ENCODE assay signal across 14 mouse cellular contexts in genomic region chr9:45675931-45676330, GRCm38 (mm10).
DNase-seq lines count a peak whose midpoint lies in the region; ATAC-seq and TF ChIP-seq lines count a peak whose summit lies in the region.
"Had no signal": no experiment of that assay in that cellular context is flagged by ENCODE, and none has a peak within 500 bp of the region (broad histone marks: within the 10 kb centered on the region; RNA-seq: fewer than 3 reads in every experiment).

No protein-coding gene starts in this region.

- no peak for TF ChIP-seq CTCF in olfactory bulb, adult 2 months (IDR thresholded peaks at IDR 0.05; ENCODE audit: insufficient read depth, low read depth, low read length)

- peak; percentile 18 for ATAC-seq in forebrain, embryonic 14.5 days
- no peak for ATAC-seq in intestine, embryonic 16.5 days
- ATAC-seq: lung, postnatal 0 days had no signal

- DNase-seq in cerebellum, postnatal 14 days: peak; percentile 49 to 65
- DNase-seq in cerebellum, postnatal 36 days: no peak
- DNase-seq in forebrain, embryonic 14.5 days (ENCODE audit: low spot score): peak; percentile 63
- DNase-seq in midbrain, embryonic 10.5 days (ENCODE audit: low spot score): no peak
- no peak for DNase-seq in testis, postnatal 14 days (ENCODE audit: low spot score)
- DNase-seq in c-Kit-positive CD71-positive TER-119-positive erythroid progenitor cells, embryonic 14.5 days (ENCODE audit: low spot score): no peak
- DNase-seq: adrenal gland, postnatal 25 days; cerebellum, adult 11 months; heart, adult 11 months; heart, postnatal 14 days; liver had no signal

- peaks cover 39% of the 10 kb centered on the region for H3K4me1 ChIP-seq in forebrain, embryonic 14.5 days (ENCODE audit: control insufficient read depth, insufficient read depth, low read length)
- peaks cover 44% of the 10 kb centered on the region for H3K4me1 ChIP-seq in midbrain, embryonic 10.5 days
- H3K4me1 ChIP-seq in olfactory bulb, adult 2 months (ENCODE audit: control insufficient read depth, insufficient read depth, low read length): peaks cover 47% of the 10 kb centered on the region
- H3K4me1 ChIP-seq in intestine, embryonic 16.5 days (ENCODE audit: control insufficient read depth, insufficient read depth, low read length): peaks cover 13% of the 10 kb centered on the region

- WGBS in forebrain, embryonic 14.5 days: 43% methylated on average over 9 of the region's 9 CpGs
- 89% methylated on average over 9 of the region's 9 CpGs for WGBS in midbrain, embryonic 10.5 days
- 49% methylated on average over 9 of the region's 9 CpGs for WGBS in olfactory bulb, adult 2 months
- WGBS in intestine, embryonic 16.5 days: 78% methylated on average over 9 of the region's 9 CpGs

- peak overlapping the region; percentile 1; the same call in 1 of the 2 replicates for H3K4me2 ChIP-seq in forebrain, embryonic 14.5 days (ENCODE audit: low read length)
- H3K4me2 ChIP-seq in intestine, embryonic 16.5 days (ENCODE audit: low read depth, low read length): no peak overlapping the region

- no peaks in the 10 kb centered on the region for H3K36me3 ChIP-seq in forebrain, embryonic 14.5 days (ENCODE audit: control insufficient read depth, insufficient read depth, low read length)
- no peaks in the 10 kb centered on the region for H3K36me3 ChIP-seq in midbrain, embryonic 10.5 days
- no peaks in the 10 kb centered on the region for H3K36me3 ChIP-seq in intestine, embryonic 16.5 days (ENCODE audit: control insufficient read depth, insufficient read depth, low read length)

- H3K27ac ChIP-seq in forebrain, embryonic 14.5 days (ENCODE audit: low read depth, low read length): peak overlapping the region; percentile 88
- peak overlapping the region; percentile 77 for H3K27ac ChIP-seq in midbrain, embryonic 10.5 days (replicated peaks)
- H3K27ac ChIP-seq in olfactory bulb, adult 2 months (ENCODE audit: insufficient read depth, low read depth, low read length): peak overlapping the region; percentile 19
- H3K27ac ChIP-seq in intestine, embryonic 16.5 days (ENCODE audit: low read length): no peak overlapping the region

- H3K9ac ChIP-seq in forebrain, embryonic 14.5 days (ENCODE audit: low read length): peak overlapping the region; percentile 22
- H3K9ac ChIP-seq in intestine, embryonic 16.5 days (ENCODE audit: low read depth, low read length): no peak overlapping the region

- no peaks in the 10 kb centered on the region for H3K27me3 ChIP-seq in forebrain, embryonic 14.5 days (replicated peaks; ENCODE audit: control insufficient read depth, insufficient read depth, low read length)
- H3K27me3 ChIP-seq in midbrain, embryonic 10.5 days (ENCODE audit: low read depth, poor library complexity, severe bottlenecking): peaks cover 23% of the 10 kb centered on the region
- H3K27me3 ChIP-seq in intestine, embryonic 16.5 days (replicated peaks; ENCODE audit: control insufficient read depth, insufficient read depth, low read length): no peaks in the 10 kb centered on the region

- no peaks in the 10 kb centered on the region for H3K9me3 ChIP-seq in forebrain, embryonic 14.5 days (replicated peaks; ENCODE audit: control insufficient read depth, low read length)
- no peaks in the 10 kb centered on the region for H3K9me3 ChIP-seq in midbrain, embryonic 10.5 days (replicated peaks)
- no peaks in the 10 kb centered on the region for H3K9me3 ChIP-seq in intestine, embryonic 16.5 days (ENCODE audit: control insufficient read depth, low read length)

- H3K4me3 ChIP-seq in forebrain, embryonic 14.5 days (ENCODE audit: low read depth, low read length): no peak overlapping the region
- no peak overlapping the region for H3K4me3 ChIP-seq in midbrain, embryonic 10.5 days
- H3K4me3 ChIP-seq in olfactory bulb, adult 2 months (ENCODE audit: insufficient read depth, low read depth, low read length): no peak overlapping the region
- H3K4me3 ChIP-seq in intestine, embryonic 16.5 days (ENCODE audit: low read length): no peak overlapping the region

- TF ChIP-seq POLR2A in olfactory bulb, adult 2 months (IDR thresholded peaks at IDR 0.05; ENCODE audit: insufficient read depth, low read depth, low read length): no peak

Comparison
In these comparisons a context has a peak if more than half of its experiments do, and no peak if none do; other contexts are left out.
1. DNase-seq: peak in cerebellum, postnatal 14 days (2 of 2) and forebrain, embryonic 14.5 days (single experiment); none in cerebellum, postnatal 36 days (0 of 2), midbrain, embryonic 10.5 days (single experiment), testis, postnatal 14 days (single experiment) and c-Kit-positive CD71-positive TER-119-positive erythroid progenitor cells, embryonic 14.5 days (single experiment).